Mouse (Mus musculus): Measurements from ENCODE around the gene Hdgf. TPM values are rescaled to one million over a fixed set of nuclear protein-coding genes. Genes with fewer than 3 reads are reported as not detected.
A peak's percentile ranks its signal among the peaks of the same experiment; 100 is the strongest.

Gene Hdgf
- polyA plus RNA-seq, 2 experiments, result 203 to 260 TPM

DNA sequence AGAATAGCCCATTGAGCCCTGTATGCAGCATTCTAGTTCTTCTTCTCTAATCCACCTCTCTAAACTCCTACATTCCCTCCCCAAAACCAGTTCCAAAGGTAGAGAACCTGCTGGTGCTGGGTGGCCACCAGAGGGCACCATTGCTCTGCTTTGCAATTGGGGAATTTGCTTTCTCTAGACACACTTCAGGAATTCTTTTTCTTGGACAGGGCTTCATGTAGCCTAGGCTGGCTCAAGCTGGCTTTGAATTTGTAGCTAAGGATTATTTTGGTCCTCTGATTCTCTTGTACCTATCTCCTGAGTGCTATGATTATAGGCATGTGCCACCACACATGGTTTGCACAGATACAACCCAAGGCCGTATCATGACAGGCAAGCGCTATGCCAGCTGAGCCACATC, 29.7 kb downstream of the Hdgf start:
- Histone ChIP-seq H3K36me3 (ENCODE audit: control insufficient read depth, insufficient read depth, low read length) (peaks cover 77% of the 10 kb centered on the region), H3K27ac (replicated peaks; ENCODE audit: low read depth, low read length) (no peak overlapping the region), H3K4me3 (replicated peaks; ENCODE audit: low read length) (no peak overlapping the region), H3K4me2 (replicated peaks; ENCODE audit: low read depth, low read length, severe bottlenecking) (no peak overlapping the region), H3K9ac (ENCODE audit: low read depth, low read length, severe bottlenecking) (no peak overlapping the region), H3K9me3 (ENCODE audit: control insufficient read depth, low read length) (no peaks in the 10 kb centered on the region), H3K27me3 (ENCODE audit: control insufficient read depth, insufficient read depth, low read length) (no peaks in the 10 kb centered on the region), H3K4me1 (ENCODE audit: control insufficient read depth, insufficient read depth, low read length) (peaks cover 7% of the 10 kb centered on the region)
- 94% methylated on average over 2 of the region's 2 CpGs for WGBS
- DNase-seq (ENCODE audit: low spot score) (peak; percentile 94), ATAC-seq (ENCODE audit: low FRiP score, low read depth) (peak; percentile 72; the same call in 1 of the 2 replicates)
- TF ChIP-seq POLR2A (IDR thresholded peaks at IDR 0.05; ENCODE audit: borderline replicate concordance, extremely low read depth, insufficient read depth, insufficient read length), result no peak

DNA sequence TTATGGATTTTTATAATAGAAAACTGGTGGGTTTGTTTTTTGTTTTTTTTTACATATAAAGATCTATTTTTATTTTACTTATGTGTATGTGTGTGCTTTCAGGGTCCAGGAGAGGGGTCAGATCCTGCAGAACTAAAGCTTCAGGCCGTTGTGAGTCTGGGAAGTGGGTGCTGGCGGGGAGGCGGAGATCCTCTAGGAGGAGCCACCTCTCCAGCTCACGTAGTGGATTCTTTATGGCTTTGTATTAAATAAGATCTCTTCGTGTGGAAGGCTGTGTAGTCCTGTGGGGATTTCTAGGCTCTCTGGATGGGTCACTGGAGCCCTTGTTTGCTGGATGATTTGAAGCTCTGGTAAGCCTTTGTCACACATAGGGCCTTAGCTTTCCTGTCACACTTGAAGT, 34.5 kb downstream of the Hdgf start:
- Histone ChIP-seq H3K4me2 (replicated peaks; ENCODE audit: low read depth, low read length, severe bottlenecking) (no peak overlapping the region), H3K4me1 (ENCODE audit: control insufficient read depth, insufficient read depth, low read length) (peaks cover 17% of the 10 kb centered on the region), H3K27me3 (ENCODE audit: control insufficient read depth, insufficient read depth, low read length) (no peaks in the 10 kb centered on the region), H3K9ac (ENCODE audit: low read depth, low read length, severe bottlenecking) (no peak overlapping the region), H3K36me3 (ENCODE audit: control insufficient read depth, insufficient read depth, low read length) (peaks cover 68% of the 10 kb centered on the region), H3K9me3 (ENCODE audit: control insufficient read depth, low read length) (no peaks in the 10 kb centered on the region), H3K4me3 (replicated peaks; ENCODE audit: low read length) (no peak overlapping the region), H3K27ac (replicated peaks; ENCODE audit: low read depth, low read length) (no peak overlapping the region)
- TF ChIP-seq POLR2A (IDR thresholded peaks at IDR 0.05; ENCODE audit: borderline replicate concordance, extremely low read depth, insufficient read depth, insufficient read length), result no peak
- DNase-seq (ENCODE audit: low spot score) (no peak), ATAC-seq (ENCODE audit: low FRiP score, low read depth) (no peak)
- 58% methylated on average over 5 of the region's 5 CpGs for WGBS

DNA sequence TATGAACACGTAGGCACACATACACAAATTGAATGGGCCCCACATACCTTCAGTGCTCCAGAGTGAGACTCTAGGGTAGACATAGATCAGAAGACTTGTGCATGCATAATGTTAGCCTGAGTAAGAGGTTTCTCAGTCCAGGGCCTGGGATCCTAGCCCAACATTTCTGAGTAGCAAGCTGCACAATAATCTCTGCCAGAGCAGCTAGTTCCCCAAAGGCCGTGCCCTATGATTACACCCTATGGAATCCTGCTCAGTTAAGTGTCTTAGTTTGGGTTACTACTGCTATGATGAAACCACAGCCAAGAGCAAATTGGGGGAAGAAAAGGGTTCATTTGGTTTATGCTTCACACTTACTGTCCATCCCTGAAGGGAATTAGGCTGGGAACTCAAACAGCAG, 36.4 kb downstream of the Hdgf start:
- no peak for TF ChIP-seq POLR2A (IDR thresholded peaks at IDR 0.05; ENCODE audit: borderline replicate concordance, extremely low read depth, insufficient read depth, insufficient read length)
- 85% methylated on average over 2 of the region's 2 CpGs for whole genome bisulfite sequencing
- ATAC-seq (ENCODE audit: low FRiP score, low read depth), result no peak
- no peak overlapping the region for H3K4me2 ChIP-seq (replicated peaks; ENCODE audit: low read depth, low read length, severe bottlenecking)
- no peak overlapping the region for H3K4me3 ChIP-seq (replicated peaks; ENCODE audit: low read length)
- H3K9me3 ChIP-seq (ENCODE audit: control insufficient read depth, low read length), result no peaks in the 10 kb centered on the region
- no peak for DNase-seq (ENCODE audit: low spot score)
- no peak overlapping the region for H3K27ac ChIP-seq (replicated peaks; ENCODE audit: low read depth, low read length)
- H3K27me3 ChIP-seq (ENCODE audit: control insufficient read depth, insufficient read depth, low read length), result no peaks in the 10 kb centered on the region
- peaks cover 55% of the 10 kb centered on the region for H3K36me3 ChIP-seq (ENCODE audit: control insufficient read depth, insufficient read depth, low read length)
- H3K4me1 ChIP-seq (ENCODE audit: control insufficient read depth, insufficient read depth, low read length), result peaks cover 36% of the 10 kb centered on the region
- no peak overlapping the region for H3K9ac ChIP-seq (ENCODE audit: low read depth, low read length, severe bottlenecking)

DNA sequence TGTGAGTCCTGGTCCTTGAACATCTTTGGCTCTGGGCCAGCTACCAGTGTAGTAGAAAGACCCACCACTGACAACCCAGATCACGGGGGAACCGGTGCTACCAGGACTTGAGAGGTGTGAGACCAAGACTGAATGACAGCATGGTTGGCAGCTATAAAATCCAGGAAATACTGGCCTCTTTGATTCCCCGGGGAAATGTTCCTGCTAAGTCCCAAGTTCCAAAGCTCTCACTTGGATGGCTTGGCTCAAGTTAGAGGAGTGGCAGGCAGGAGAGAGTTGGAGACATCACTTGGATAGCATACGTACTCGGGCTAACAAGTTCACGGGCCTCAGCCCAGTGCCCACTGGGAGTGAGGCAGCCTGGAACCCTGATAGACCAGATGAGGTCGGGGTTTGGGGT, 37.5 kb downstream of the Hdgf start:
- no peak overlapping the region for H3K4me3 ChIP-seq (replicated peaks; ENCODE audit: low read length)
- H3K27ac ChIP-seq (replicated peaks; ENCODE audit: low read depth, low read length), result no peak overlapping the region
- ATAC-seq (ENCODE audit: low FRiP score, low read depth) (no peak), DNase-seq (ENCODE audit: low spot score) (no peak)
- peaks cover 46% of the 10 kb centered on the region for H3K4me1 ChIP-seq (ENCODE audit: control insufficient read depth, insufficient read depth, low read length)
- 46% methylated on average over 7 of the region's 7 CpGs for WGBS
- H3K4me2 ChIP-seq (replicated peaks; ENCODE audit: low read depth, low read length, severe bottlenecking), result no peak overlapping the region
- no peak overlapping the region for H3K9ac ChIP-seq (ENCODE audit: low read depth, low read length, severe bottlenecking)
- H3K36me3 ChIP-seq (ENCODE audit: control insufficient read depth, insufficient read depth, low read length), result peaks cover 44% of the 10 kb centered on the region
- no peaks in the 10 kb centered on the region for H3K9me3 ChIP-seq (ENCODE audit: control insufficient read depth, low read length)
- no peaks in the 10 kb centered on the region for H3K27me3 ChIP-seq (ENCODE audit: control insufficient read depth, insufficient read depth, low read length)
- no peak for TF ChIP-seq POLR2A (IDR thresholded peaks at IDR 0.05; ENCODE audit: borderline replicate concordance, extremely low read depth, insufficient read depth, insufficient read length)

DNA sequence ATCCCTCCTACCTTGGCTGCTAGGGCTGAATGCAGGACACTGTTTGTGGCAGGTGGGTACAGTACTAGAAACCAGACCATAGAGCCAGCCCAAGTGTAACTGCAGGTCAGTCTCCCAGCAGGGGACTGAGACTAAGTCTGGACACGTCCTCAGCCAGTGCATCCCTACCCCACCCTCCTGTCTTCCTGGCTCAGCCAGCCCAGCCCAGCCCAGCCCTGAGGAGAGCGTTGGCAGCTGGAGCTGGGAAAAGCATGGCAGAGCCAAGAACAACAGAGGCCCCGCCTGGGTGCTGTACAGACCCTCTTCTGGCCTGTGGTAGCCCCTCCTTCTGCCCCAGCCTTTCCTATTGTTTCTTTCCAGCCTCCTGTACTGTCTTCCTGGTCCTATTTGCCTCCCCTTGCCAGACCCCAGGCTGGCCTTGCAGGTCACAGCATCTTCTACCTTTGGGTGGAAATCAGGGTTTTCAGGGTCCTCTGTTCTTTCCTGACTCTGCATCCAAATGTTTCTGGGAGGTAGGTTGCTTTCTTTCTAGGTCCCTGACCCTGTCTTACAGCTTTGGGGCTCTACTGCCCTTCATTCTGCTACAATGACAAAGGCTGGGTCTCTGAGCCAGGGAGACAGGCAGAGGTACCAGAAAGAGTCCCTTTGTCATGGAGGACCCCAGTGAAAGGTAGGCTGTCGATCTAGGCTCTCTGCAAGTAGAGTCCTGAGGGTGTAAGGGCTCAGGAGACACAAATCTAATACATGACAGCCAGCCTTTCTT, 38.9 kb downstream of the Hdgf start:
- TF ChIP-seq POLR2A (IDR thresholded peaks at IDR 0.05; ENCODE audit: borderline replicate concordance, extremely low read depth, insufficient read depth, insufficient read length), result no peak
- ATAC-seq (ENCODE audit: low FRiP score, low read depth) (peak; percentile 19; the same call in 1 of the 2 replicates), DNase-seq (ENCODE audit: low spot score) (peak; percentile 58)
- Histone ChIP-seq H3K9ac (ENCODE audit: low read depth, low read length, severe bottlenecking) (0 out of 2 replicates have a peak overlapping the region, but pooled peaks have one; percentile 41), H3K27ac (replicated peaks; ENCODE audit: low read depth, low read length) (peak overlapping the region; percentile 88), H3K4me1 (ENCODE audit: control insufficient read depth, insufficient read depth, low read length) (peaks cover 50% of the 10 kb centered on the region), H3K27me3 (ENCODE audit: control insufficient read depth, insufficient read depth, low read length) (no peaks in the 10 kb centered on the region), H3K4me2 (replicated peaks; ENCODE audit: low read depth, low read length, severe bottlenecking) (peak overlapping the region; percentile 1; the same call in 1 of the 2 replicates), H3K4me3 (replicated peaks; ENCODE audit: low read length) (no peak overlapping the region), H3K9me3 (ENCODE audit: control insufficient read depth, low read length) (no peaks in the 10 kb centered on the region), H3K36me3 (ENCODE audit: control insufficient read depth, insufficient read depth, low read length) (peaks cover 29% of the 10 kb centered on the region)
- WGBS, result 15% methylated on average over 4 of the region's 4 CpGs
